Mouse (Mus musculus): ENCODE measurements around the gene Ltbp1. TPM values are rescaled to one million over a fixed set of nuclear protein-coding genes. Genes with fewer than 3 reads are reported as not detected.

Gene Ltbp1
- polyA plus RNA-seq, 1 experiment from 2014 or later = 30.2 TPM

DNA sequence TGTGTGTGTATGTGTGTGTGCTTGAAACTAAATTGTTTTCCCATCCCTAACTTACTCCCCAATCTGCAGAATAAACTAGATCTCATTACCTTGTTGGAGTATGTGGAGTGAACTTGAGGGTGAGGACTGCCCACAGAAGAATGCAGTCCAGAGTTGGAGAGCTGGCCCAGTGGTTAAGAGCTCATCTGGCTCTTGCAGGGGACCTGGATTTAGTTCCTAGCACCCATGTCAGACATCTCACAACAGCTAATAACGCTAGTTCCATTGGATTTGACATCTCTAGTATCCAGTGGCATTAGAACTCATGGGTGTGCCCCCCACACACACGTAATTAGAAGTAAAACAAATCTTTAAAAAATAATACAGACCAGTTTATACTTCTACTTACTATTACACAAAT lies 428.8 kb downstream of the Ltbp1 start:
- no peak for ATAC-seq (replicated peaks; ENCODE audit: low FRiP score, low read depth)
- DNase-seq (ENCODE audit: low spot score) = no peak
- no peaks in the 10 kb centered on the region for H3K9me3 ChIP-seq (replicated peaks; ENCODE audit: low read length)
- H3K4me2 ChIP-seq (ENCODE audit: low read length) = no peak overlapping the region
- 90% methylated on average over 2 of the region's 2 CpGs for WGBS
- H3K4me1 ChIP-seq (replicated peaks; ENCODE audit: insufficient read depth, low read length) = no peaks in the 10 kb centered on the region
- H3K27me3 ChIP-seq (ENCODE audit: insufficient read depth, low read length) = no peaks in the 10 kb centered on the region
- H3K36me3 ChIP-seq (ENCODE audit: insufficient read depth, low read length) = no peaks in the 10 kb centered on the region
- no peak overlapping the region for H3K4me3 ChIP-seq (replicated peaks; ENCODE audit: low read depth, low read length)
- H3K9ac ChIP-seq (ENCODE audit: low read depth, low read length) = no peak overlapping the region
- no peak overlapping the region for H3K27ac ChIP-seq
- no peak for TF ChIP-seq CTCF (IDR thresholded peaks at IDR 0.05; ENCODE audit: low read depth)

DNA sequence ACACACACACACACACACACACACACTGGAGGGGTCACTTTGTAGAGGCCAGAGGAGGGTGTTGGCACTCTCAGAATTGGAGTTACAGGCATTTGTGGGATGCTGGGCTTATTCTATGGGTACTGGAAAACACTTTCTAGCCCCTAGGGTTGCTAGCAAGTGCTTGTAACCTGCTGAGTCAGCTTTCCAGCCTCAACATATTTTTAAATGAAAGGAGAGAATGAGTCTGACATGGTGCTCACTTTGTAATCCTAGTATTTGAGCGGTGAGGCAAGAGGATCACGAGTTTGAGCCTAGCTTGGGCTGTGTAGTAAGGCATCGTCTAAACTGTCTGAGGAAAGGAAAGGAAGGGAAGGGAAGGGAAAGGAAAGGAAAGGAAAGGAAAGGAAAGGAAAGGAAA lies 429.5 kb downstream of the Ltbp1 start:
- Histone ChIP-seq H3K27ac (no peak overlapping the region), H3K4me3 (replicated peaks; ENCODE audit: low read depth, low read length) (no peak overlapping the region), H3K27me3 (ENCODE audit: insufficient read depth, low read length) (no peaks in the 10 kb centered on the region), H3K4me1 (replicated peaks; ENCODE audit: insufficient read depth, low read length) (no peaks in the 10 kb centered on the region), H3K36me3 (ENCODE audit: insufficient read depth, low read length) (no peaks in the 10 kb centered on the region), H3K9ac (ENCODE audit: low read depth, low read length) (no peak overlapping the region), H3K4me2 (ENCODE audit: low read length) (no peak overlapping the region), H3K9me3 (replicated peaks; ENCODE audit: low read length) (no peaks in the 10 kb centered on the region)
- DNase-seq (ENCODE audit: low spot score) = no peak
- ATAC-seq (replicated peaks; ENCODE audit: low FRiP score, low read depth) = no peak
- WGBS = 70% methylated on average over 3 of the region's 3 CpGs
- TF ChIP-seq CTCF (IDR thresholded peaks at IDR 0.05; ENCODE audit: low read depth) = no peak

GRCm38 (mm10) chr17:75435599-75435998 lies 430.2 kb downstream of the Ltbp1 start, which contains the start of gene Rasgrp3:
Gene Rasgrp3, plus strand, starts transcription at chr17:75435896.
- H3K4me1 ChIP-seq (replicated peaks; ENCODE audit: insufficient read depth, low read length) = no peaks in the 10 kb centered on the region
- H3K9ac ChIP-seq (ENCODE audit: low read depth, low read length) = no peak within 1 kb of the TSS
- 46% methylated on average over 6 of the region's 6 CpGs for WGBS
- no peaks in the 10 kb centered on the region for H3K36me3 ChIP-seq (ENCODE audit: insufficient read depth, low read length)
- H3K27ac ChIP-seq = peak within 1 kb of the TSS; percentile 66; the same call in 1 of the 2 replicates
- H3K9me3 ChIP-seq (replicated peaks; ENCODE audit: low read length) = no peaks in the 10 kb centered on the region
- peak within 1 kb of the TSS; percentile 21 for H3K4me3 ChIP-seq (replicated peaks; ENCODE audit: low read depth, low read length)
- DNase-seq (ENCODE audit: low spot score) (peak; percentile 77), ATAC-seq (replicated peaks; ENCODE audit: low FRiP score, low read depth) (no peak)
- H3K4me2 ChIP-seq (ENCODE audit: low read length) = no peak within 1 kb of the TSS
- no peaks in the 10 kb centered on the region for H3K27me3 ChIP-seq (ENCODE audit: insufficient read depth, low read length)
- TF ChIP-seq CTCF (IDR thresholded peaks at IDR 0.05; ENCODE audit: low read depth) = no peak

DNA sequence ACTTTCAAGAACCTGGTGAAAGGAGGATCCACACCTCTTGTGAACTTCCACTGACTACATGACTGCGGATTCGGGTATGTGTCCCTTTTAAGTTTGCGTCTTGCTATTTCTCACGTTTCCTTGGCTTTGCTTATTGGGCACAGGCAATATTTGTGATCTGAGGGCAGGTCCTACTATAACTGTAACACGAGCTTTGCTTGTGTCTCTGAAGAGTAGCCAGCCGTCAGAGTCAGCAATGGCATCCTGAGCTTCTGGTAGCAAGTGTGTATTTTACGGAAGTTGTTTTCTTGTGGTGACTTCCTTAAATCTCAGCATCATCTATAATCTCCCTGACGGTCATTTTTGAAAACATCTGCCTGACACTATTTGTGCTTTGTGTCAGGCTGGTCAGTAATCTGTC lies 430.7 kb downstream of the Ltbp1 start:
- no peak overlapping the region for H3K4me2 ChIP-seq (ENCODE audit: low read length)
- H3K4me3 ChIP-seq (replicated peaks; ENCODE audit: low read depth, low read length) = peak overlapping the region; percentile 21
- ATAC-seq (replicated peaks; ENCODE audit: low FRiP score, low read depth) (no peak), DNase-seq (ENCODE audit: low spot score) (peak; percentile 9)
- no peaks in the 10 kb centered on the region for H3K9me3 ChIP-seq (replicated peaks; ENCODE audit: low read length)
- H3K4me1 ChIP-seq (replicated peaks; ENCODE audit: insufficient read depth, low read length) = no peaks in the 10 kb centered on the region
- no peaks in the 10 kb centered on the region for H3K36me3 ChIP-seq (ENCODE audit: insufficient read depth, low read length)
- no peaks in the 10 kb centered on the region for H3K27me3 ChIP-seq (ENCODE audit: insufficient read depth, low read length)
- no peak overlapping the region for H3K9ac ChIP-seq (ENCODE audit: low read depth, low read length)
- TF ChIP-seq CTCF (IDR thresholded peaks at IDR 0.05; ENCODE audit: low read depth) = no peak
- peak overlapping the region; percentile 66; the same call in 1 of the 2 replicates for H3K27ac ChIP-seq
- WGBS = 56% methylated on average over 8 of the region's 8 CpGs

DNA sequence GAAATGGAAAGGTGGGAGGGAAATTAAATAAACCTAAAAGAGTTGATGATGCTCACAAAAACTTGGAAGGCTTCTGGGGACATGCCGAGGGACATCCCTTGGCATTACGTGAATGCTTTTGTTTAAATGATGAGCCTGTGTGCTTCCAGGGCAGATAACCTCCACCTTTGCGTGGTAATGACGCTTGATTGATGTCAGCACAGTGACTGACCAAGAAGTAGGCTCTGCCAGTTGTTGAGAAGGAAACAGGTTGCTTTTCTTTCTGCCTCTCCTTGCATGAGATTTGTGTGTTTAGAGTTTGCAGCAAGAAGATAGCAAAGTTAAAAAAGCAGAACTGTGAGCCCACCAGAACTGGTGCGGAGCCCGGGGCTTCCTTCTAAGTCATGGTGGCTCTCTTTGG lies 431.5 kb downstream of the Ltbp1 start:
- DNase-seq (ENCODE audit: low spot score) (no peak), ATAC-seq (replicated peaks; ENCODE audit: low FRiP score, low read depth) (no peak)
- H3K9ac ChIP-seq (ENCODE audit: low read depth, low read length) = no peak overlapping the region
- no peak overlapping the region for H3K4me2 ChIP-seq (ENCODE audit: low read length)
- H3K27ac ChIP-seq = 0 out of 2 replicates have a peak overlapping the region, but pooled peaks have one; percentile 3
- no peaks in the 10 kb centered on the region for H3K27me3 ChIP-seq (ENCODE audit: insufficient read depth, low read length)
- no peaks in the 10 kb centered on the region for H3K36me3 ChIP-seq (ENCODE audit: insufficient read depth, low read length)
- WGBS = 66% methylated on average over 6 of the region's 6 CpGs
- no peaks in the 10 kb centered on the region for H3K9me3 ChIP-seq (replicated peaks; ENCODE audit: low read length)
- TF ChIP-seq CTCF (IDR thresholded peaks at IDR 0.05; ENCODE audit: low read depth) = no peak
- no peaks in the 10 kb centered on the region for H3K4me1 ChIP-seq (replicated peaks; ENCODE audit: insufficient read depth, low read length)
- H3K4me3 ChIP-seq (replicated peaks; ENCODE audit: low read depth, low read length) = peak overlapping the region; percentile 21; the same call in 1 of the 2 replicates

- no peak overlapping the region for H3K9ac ChIP-seq (ENCODE audit: low read depth, low read length)
- H3K4me3 ChIP-seq (replicated peaks; ENCODE audit: low read depth, low read length) = peak overlapping the region; percentile 21; the same call in 1 of the 2 replicates
- ATAC-seq (replicated peaks; ENCODE audit: low FRiP score, low read depth) (no peak), DNase-seq (ENCODE audit: low spot score) (no peak)
- H3K27me3 ChIP-seq (ENCODE audit: insufficient read depth, low read length) = no peaks in the 10 kb centered on the region
- H3K4me2 ChIP-seq (ENCODE audit: low read length) = peak overlapping the region; percentile 35
- peak overlapping the region; percentile 28; the same call in 1 of the 2 replicates for H3K27ac ChIP-seq
- WGBS = 60% methylated on average over 11 of the region's 11 CpGs
- H3K4me1 ChIP-seq (replicated peaks; ENCODE audit: insufficient read depth, low read length) = no peaks in the 10 kb centered on the region
- no peaks in the 10 kb centered on the region for H3K9me3 ChIP-seq (replicated peaks; ENCODE audit: low read length)
- H3K36me3 ChIP-seq (ENCODE audit: insufficient read depth, low read length) = no peaks in the 10 kb centered on the region
- TF ChIP-seq CTCF (IDR thresholded peaks at IDR 0.05; ENCODE audit: low read depth) = no peak
Observed at GRCm38 (mm10) chr17:75437239-75437750, 431.9 kb downstream of the Ltbp1 start.

DNA sequence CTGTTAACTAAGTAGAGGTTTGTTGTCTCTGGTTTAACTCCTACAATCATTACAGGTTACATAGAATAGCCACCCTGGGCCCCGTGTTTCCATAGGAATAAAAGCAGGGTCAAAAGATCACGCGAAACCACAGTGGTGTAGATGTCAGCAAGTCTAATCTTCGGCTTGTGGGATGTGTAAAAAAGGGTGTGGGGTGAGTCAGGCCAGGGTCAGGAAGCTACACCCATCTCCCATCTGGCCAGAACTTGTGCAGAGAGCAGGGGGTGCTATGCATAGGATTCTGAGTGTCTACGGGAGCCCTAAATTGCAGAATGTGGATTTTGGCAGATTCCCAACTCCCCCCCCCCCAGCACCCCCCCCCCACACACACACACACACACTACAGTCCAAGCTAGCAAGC lies 432.8 kb downstream of the Ltbp1 start:
- H3K4me3 ChIP-seq (replicated peaks; ENCODE audit: low read depth, low read length) = no peak overlapping the region
- no peak overlapping the region for H3K9ac ChIP-seq (ENCODE audit: low read depth, low read length)
- 42% methylated on average over 5 of the region's 5 CpGs for WGBS
- no peaks in the 10 kb centered on the region for H3K36me3 ChIP-seq (ENCODE audit: insufficient read depth, low read length)
- 0 out of 2 replicates have a peak, but pooled peaks have one; percentile 16 for ATAC-seq (replicated peaks; ENCODE audit: low FRiP score, low read depth)
- peak overlapping the region; percentile 35; the same call in 1 of the 2 replicates for H3K4me2 ChIP-seq (ENCODE audit: low read length)
- no peaks in the 10 kb centered on the region for H3K9me3 ChIP-seq (replicated peaks; ENCODE audit: low read length)
- DNase-seq (ENCODE audit: low spot score) = no peak
- TF ChIP-seq CTCF (IDR thresholded peaks at IDR 0.05; ENCODE audit: low read depth) = no peak
- H3K27ac ChIP-seq = no peak overlapping the region
- no peaks in the 10 kb centered on the region for H3K4me1 ChIP-seq (replicated peaks; ENCODE audit: insufficient read depth, low read length)
- H3K27me3 ChIP-seq (ENCODE audit: insufficient read depth, low read length) = no peaks in the 10 kb centered on the region
